Mouse (Mus musculus): ENCODE measurements around the gene Setd5. TPM values are rescaled to one million over a fixed set of nuclear protein-coding genes. Genes with fewer than 3 reads are reported as not detected.
A peak's percentile ranks its signal among the peaks of the same experiment; 100 is the strongest.

Gene Setd5
- polyA plus RNA-seq, 1 experiment from 2014 or later: 79.0 TPM

DNA sequence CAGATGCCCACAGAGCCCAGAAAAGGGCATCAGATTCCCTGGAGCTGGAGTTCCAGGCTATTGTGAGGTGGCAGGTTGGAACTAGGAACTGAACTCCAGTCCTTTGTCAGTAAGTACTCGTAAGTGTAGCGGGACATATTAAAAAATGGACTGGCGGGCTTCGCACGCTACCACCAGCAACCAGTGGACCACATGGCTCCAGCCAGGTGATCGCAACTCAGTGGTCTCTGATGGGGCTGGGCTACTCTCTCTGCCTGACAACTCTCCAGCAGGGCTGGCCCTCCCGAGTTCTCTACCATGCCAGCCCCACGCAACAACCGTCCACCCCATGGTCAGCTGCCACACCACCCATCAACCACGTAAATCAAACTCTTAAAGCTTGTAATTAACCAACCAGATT is 82.9 kb downstream of the Setd5 start:
- Histone ChIP-seq H3K9me3 (replicated peaks) (no peaks in the 10 kb centered on the region; the same call in 1 of the 2 replicates), H3K36me3 (peaks cover 67% of the 10 kb centered on the region), H3K4me1 (no peaks in the 10 kb centered on the region), H3K27me3 (ENCODE audit: low read depth, poor library complexity, severe bottlenecking) (no peaks in the 10 kb centered on the region), H3K27ac (replicated peaks) (no peak overlapping the region), H3K4me3 (no peak overlapping the region)
- no peak for DNase-seq (ENCODE audit: low spot score)
- 97% methylated on average over 10 of the region's 10 CpGs for WGBS

DNA sequence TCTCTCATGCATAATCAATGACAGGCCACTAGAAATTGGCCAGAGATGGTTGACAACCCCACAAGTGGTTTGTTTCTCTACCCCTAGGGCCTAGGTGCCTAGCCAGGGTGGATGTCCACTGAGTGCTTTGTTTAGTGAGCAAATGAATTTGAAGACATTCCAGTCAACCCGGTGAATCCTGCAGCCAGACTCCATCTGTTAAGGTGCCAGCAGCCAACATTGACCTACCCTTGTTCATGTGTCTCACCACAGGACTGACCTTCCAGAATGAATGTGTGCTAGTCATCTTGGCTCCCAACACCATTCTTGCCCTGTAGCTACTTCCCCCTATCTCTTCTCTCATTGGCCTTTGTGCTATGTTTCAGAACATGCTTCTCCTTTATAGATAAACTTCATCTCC is 84.8 kb downstream of the Setd5 start:
- H3K9me3 ChIP-seq (replicated peaks): no peaks in the 10 kb centered on the region; the same call in 1 of the 2 replicates
- H3K4me3 ChIP-seq: no peak overlapping the region
- H3K27ac ChIP-seq (replicated peaks): no peak overlapping the region
- no peaks in the 10 kb centered on the region for H3K27me3 ChIP-seq (ENCODE audit: low read depth, poor library complexity, severe bottlenecking)
- no peak for DNase-seq (ENCODE audit: low spot score)
- H3K36me3 ChIP-seq: peaks cover 49% of the 10 kb centered on the region
- WGBS: 84% methylated on average over 1 of the region's 1 CpGs
- H3K4me1 ChIP-seq: no peaks in the 10 kb centered on the region

DNA sequence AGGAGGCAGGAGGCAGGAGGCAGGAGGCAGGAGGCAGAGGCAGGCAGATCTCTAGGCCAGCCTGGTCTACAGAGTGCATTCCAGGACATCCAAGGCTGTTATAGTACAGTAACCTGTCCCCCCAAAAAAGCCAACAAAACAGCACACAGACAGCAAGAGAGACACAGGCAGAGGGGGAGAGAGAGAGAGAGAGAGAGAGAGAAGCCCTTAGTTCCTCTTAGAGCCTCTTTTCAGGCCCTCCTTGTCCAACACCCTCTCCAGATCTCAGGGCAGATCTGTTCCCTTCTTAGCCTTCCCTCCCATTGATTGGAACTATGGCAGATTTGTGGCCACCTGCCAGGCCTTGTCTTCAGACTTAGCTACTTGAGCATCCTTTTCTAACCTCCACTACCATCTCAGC is 86.3 kb downstream of the Setd5 start:
- peaks cover 35% of the 10 kb centered on the region for H3K36me3 ChIP-seq
- DNase-seq (ENCODE audit: low spot score): no peak
- H3K27me3 ChIP-seq (ENCODE audit: low read depth, poor library complexity, severe bottlenecking): no peaks in the 10 kb centered on the region
- H3K4me1 ChIP-seq: no peaks in the 10 kb centered on the region
- H3K4me3 ChIP-seq: no peak overlapping the region
- H3K27ac ChIP-seq (replicated peaks): no peak overlapping the region
- no peaks in the 10 kb centered on the region; the same call in 1 of the 2 replicates for H3K9me3 ChIP-seq (replicated peaks)

DNA sequence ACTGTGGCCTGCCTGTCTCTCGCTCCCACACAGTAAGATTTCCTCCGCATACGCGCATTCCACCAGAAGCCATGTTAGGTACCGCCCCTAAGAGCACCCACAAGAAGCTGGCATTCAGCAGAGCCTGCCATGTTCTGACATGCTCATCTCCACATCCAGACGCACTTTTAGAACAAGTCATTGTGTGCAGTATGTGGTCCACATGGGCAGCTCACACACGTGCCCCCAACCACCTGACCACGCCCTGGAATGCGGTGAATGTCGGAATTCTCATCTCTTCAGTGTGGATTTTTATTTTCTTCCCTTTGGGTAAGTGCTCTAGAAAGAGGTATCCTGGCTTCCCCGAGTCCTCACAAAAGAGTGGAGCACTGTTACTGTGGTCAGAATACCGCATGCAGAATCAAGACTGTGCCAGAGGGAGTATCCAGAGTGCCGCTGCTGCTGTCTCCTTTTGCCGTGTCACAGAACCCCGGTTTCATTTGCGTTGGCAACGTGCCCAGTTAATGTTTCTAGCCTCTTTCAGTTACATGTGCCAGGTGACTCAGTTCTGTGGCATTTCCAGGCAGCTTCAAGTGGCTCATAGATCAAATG is 89.6 kb downstream of the Setd5 start:
- WGBS: 85% methylated on average over 17 of the region's 17 CpGs
- Histone ChIP-seq H3K4me3 (no peak overlapping the region), H3K4me1 (no peaks in the 10 kb centered on the region), H3K27ac (replicated peaks) (no peak overlapping the region), H3K27me3 (ENCODE audit: low read depth, poor library complexity, severe bottlenecking) (no peaks in the 10 kb centered on the region), H3K36me3 (peaks cover 15% of the 10 kb centered on the region), H3K9me3 (replicated peaks) (no peaks in the 10 kb centered on the region; the same call in 1 of the 2 replicates)
- DNase-seq (ENCODE audit: low spot score): no peak

DNA sequence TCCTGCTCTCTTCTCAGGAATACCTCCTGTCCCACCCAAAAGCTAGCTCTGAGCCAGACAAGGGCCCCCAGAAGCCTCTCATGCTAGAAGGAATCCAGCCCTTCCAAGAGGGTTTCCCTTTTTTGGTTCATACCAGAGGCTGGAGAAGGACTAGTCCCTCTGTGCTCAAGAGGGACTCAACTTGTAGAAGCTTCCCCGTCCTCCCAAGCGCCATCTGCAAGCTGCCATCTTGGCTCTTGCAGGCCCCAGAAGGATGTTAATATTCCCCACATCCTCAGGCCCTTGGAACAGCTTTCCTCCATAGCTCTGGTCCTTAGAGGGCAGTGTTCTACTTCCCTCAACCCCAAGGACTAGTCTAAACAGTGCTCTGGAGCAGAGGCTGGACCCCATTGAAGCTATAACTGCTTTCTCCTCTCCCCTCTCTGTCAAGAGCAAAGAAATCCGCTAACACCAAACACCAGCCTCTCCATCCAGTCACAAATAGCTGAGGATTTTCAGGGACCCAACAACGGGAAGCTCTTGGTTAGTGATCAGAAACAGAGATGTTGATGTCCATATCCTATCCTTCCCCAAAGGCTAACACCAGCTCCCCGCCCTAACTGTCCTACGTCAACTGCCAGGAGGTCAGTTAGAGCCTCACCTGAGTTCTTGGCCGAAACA is 91.3 kb downstream of the Setd5 start:
- Histone ChIP-seq H3K4me3 (no peak overlapping the region), H3K4me1 (no peaks in the 10 kb centered on the region), H3K36me3 (peaks cover 7% of the 10 kb centered on the region; the same call in 1 of the 2 replicates), H3K27ac (replicated peaks) (no peak overlapping the region), H3K27me3 (ENCODE audit: low read depth, poor library complexity, severe bottlenecking) (no peaks in the 10 kb centered on the region), H3K9me3 (replicated peaks) (no peaks in the 10 kb centered on the region)
- WGBS: 89% methylated on average over 7 of the region's 7 CpGs
- DNase-seq (ENCODE audit: low spot score): no peak

DNA sequence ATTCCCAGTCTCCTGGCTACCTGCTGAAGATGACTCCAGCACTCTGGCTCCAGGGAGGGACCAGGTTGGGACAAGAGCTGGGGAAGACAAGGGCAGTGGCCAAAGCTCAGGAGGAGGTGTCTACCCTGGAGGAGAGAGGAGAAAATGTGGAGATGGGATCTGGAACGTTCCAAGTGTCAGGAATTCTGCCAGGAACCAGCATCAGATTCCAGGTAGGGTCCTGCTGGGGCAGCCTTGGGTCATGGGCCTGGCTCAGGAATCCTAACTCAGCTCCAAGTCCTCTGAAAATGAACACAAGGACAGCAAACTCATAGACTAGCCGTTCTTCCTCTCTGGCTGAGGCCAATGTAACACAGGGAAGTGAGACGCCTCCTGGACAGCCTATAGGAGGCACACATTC is 92.7 kb downstream of the Setd5 start:
- Histone ChIP-seq H3K4me1 (no peaks in the 10 kb centered on the region), H3K9me3 (replicated peaks) (no peaks in the 10 kb centered on the region), H3K36me3 (peaks cover 14% of the 10 kb centered on the region), H3K4me3 (no peak overlapping the region), H3K27me3 (ENCODE audit: low read depth, poor library complexity, severe bottlenecking) (no peaks in the 10 kb centered on the region), H3K27ac (replicated peaks) (no peak overlapping the region)
- whole genome bisulfite sequencing: 86% methylated on average over 3 of the region's 3 CpGs
- no peak for DNase-seq (ENCODE audit: low spot score)

DNA sequence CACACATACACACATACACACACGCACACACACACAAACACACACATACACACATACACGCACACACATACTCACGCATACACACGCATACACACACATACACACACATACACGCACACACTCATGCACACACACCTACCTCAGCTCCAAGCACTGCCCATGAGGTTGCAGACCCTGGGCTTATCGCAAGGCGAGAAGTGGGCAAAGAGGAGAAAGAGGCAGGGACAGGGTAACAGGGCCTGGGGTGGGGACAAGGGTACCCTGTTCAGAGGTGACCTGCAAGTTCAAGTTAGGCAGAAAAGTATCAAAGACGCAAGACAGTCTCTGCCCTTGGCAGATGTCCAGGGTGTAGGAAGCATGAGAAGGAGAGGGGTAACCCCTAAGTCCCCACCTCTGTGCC is 93.5 kb downstream of the Setd5 start:
- Histone ChIP-seq H3K36me3 (peaks cover 21% of the 10 kb centered on the region), H3K9me3 (replicated peaks) (no peaks in the 10 kb centered on the region), H3K4me1 (no peaks in the 10 kb centered on the region), H3K27ac (replicated peaks) (no peak overlapping the region), H3K4me3 (no peak overlapping the region), H3K27me3 (ENCODE audit: low read depth, poor library complexity, severe bottlenecking) (no peaks in the 10 kb centered on the region)
- 95% methylated on average over 8 of the region's 8 CpGs for WGBS
- DNase-seq (ENCODE audit: low spot score): no peak

DNA sequence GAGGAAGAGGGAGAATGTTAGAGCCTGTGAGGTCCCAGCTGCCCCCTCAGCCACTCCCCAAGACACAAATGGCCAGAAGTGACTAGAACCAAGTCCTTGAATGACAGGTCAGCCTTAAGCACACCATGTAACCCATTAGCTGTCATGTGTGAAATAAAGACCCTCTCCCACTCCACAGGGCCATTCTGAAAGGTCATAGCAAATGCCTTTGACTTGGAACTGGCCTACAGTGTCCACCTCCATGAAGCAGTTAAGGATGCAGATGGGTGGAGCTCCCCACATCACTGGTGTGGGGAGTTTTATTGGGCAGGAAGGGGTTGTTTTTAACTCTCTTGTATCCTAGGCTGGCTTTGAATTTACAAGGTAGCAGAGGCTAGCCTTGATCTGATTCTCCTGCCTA is 94.8 kb downstream of the Setd5 start:
- H3K4me3 ChIP-seq: no peak overlapping the region
- peaks cover 33% of the 10 kb centered on the region for H3K36me3 ChIP-seq
- 0 out of 2 replicates have a peak, but pooled peaks cover 4% of the 10 kb centered on the region for H3K4me1 ChIP-seq
- H3K27ac ChIP-seq (replicated peaks): no peak overlapping the region
- H3K27me3 ChIP-seq (ENCODE audit: low read depth, poor library complexity, severe bottlenecking): no peaks in the 10 kb centered on the region
- DNase-seq (ENCODE audit: low spot score): no peak
- H3K9me3 ChIP-seq (replicated peaks): no peaks in the 10 kb centered on the region; the same call in 1 of the 2 replicates

DNA sequence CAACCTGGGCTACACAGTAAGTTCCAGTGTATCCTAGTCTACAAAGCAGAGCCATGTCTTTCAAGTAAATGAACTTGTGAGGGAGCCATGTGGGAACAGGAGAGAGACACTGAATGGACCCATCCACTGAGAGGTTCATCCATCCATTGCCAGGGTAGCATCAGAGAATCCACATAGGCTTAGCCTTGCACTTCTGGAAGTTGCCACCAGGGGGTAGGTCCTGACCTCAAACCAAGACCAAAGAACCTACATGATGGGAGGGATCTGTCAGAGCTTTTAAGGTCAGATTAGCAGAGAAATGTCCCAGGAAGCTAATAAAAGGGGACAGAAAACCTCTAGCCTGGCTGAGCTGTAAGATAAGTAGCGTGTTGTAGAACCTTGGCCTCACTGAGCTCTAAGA is 95.4 kb downstream of the Setd5 start:
- 0 out of 2 replicates have a peak, but pooled peaks cover 4% of the 10 kb centered on the region for H3K4me1 ChIP-seq
- no peaks in the 10 kb centered on the region; the same call in 1 of the 2 replicates for H3K9me3 ChIP-seq (replicated peaks)
- no peak overlapping the region for H3K4me3 ChIP-seq
- H3K27me3 ChIP-seq (ENCODE audit: low read depth, poor library complexity, severe bottlenecking): no peaks in the 10 kb centered on the region
- 41% methylated on average over 1 of the region's 1 CpGs for WGBS
- H3K36me3 ChIP-seq: peaks cover 35% of the 10 kb centered on the region
- no peak overlapping the region for H3K27ac ChIP-seq (replicated peaks)
- peak; percentile 65 for DNase-seq (ENCODE audit: low spot score)

DNA sequence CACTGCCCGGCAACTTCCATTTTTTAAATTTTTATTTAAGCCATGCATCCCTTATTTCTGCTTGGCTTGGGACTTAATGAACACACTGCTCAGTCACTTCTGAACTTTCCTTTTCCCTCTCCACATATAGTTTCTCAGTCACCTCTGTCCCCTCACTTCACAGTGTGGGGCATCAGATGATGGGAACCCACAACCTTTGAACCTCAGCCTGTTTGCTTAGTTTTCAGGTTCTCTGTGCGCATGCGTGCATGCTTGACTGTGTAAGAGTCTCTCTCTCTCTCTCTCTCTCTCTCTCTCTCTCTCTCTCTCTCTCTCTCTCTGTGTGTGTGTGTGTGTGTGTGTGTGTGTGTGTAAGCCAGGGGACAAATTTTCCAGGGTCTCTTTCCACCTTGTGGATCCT is 98.3 kb downstream of the Setd5 start:
- no peak overlapping the region for H3K27ac ChIP-seq (replicated peaks)
- H3K4me3 ChIP-seq: no peak overlapping the region
- no peaks in the 10 kb centered on the region; the same call in 1 of the 2 replicates for H3K9me3 ChIP-seq (replicated peaks)
- DNase-seq (ENCODE audit: low spot score): no peak
- H3K27me3 ChIP-seq (ENCODE audit: low read depth, poor library complexity, severe bottlenecking): no peaks in the 10 kb centered on the region
- H3K4me1 ChIP-seq: peaks cover 24% of the 10 kb centered on the region
- H3K36me3 ChIP-seq: peaks cover 38% of the 10 kb centered on the region
- WGBS: 93% methylated on average over 3 of the region's 3 CpGs

DNA sequence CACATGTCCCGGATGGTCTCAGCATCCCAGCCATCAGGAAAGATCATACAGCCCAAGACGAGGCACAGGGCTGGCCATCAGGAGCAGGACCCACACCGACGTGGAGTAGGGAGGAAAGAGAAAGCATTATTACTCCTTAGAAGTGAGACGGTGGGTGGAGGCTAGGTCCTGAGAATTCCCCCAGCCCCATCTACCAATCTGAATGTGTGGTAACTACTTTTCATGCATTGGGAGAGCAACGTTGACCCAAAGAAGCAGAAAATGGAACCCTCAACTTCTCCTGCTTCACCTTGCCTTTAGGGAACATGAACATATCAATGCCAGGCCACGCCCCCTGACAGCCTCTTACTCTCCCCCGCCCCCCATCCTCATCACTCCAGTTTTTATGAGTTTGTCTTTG is 99.4 kb downstream of the Setd5 start:
- H3K36me3 ChIP-seq: peaks cover 31% of the 10 kb centered on the region
- H3K9me3 ChIP-seq (replicated peaks): no peaks in the 10 kb centered on the region; the same call in 1 of the 2 replicates
- peaks cover 24% of the 10 kb centered on the region for H3K4me1 ChIP-seq
- no peak overlapping the region for H3K4me3 ChIP-seq
- no peak for DNase-seq (ENCODE audit: low spot score)
- no peaks in the 10 kb centered on the region for H3K27me3 ChIP-seq (ENCODE audit: low read depth, poor library complexity, severe bottlenecking)
- H3K27ac ChIP-seq (replicated peaks): no peak overlapping the region
- WGBS: 87% methylated on average over 8 of the region's 8 CpGs

DNA sequence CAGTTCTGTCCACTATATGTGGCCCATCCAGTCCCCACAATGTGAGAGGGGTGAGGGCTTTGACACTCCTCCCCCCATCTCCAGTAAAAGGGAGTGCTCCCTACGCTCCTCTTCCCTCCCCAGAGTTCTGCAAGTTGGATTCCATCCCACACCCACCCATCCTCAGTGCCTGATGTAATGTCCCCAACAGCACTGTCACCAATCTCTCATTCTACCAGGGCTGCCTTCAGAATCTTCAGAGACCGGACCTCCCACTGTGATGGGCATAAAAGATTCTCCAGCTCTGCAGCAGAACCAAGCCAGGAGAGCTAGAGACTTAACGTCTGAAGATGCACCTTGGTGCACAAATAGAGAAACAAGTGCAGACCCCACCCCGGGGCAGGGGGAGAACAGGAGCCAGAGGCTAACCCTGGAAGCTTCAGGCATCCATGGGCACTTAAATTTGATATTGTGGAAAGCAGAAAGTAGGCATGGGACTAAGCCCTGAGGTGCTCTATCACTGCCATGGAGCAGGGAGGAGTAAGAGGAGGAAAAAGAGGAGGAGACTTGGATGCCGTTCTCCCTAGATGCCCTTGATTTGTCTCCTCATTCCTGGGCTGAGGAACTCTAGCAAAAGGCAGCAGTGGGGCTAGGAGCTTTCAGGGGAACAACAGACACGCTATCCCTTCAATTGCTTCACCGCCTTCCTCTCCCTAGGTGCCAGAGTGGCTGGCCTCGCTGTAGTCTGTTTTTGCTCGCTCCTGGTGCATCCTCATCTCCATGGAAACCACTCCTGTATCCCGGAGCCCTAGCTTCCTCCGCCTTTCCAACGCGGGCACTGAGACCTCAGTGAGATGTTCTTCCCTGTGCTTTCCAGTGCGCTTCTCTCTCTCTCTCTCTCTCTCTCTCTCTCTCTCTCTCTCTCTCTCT is 101.4 kb downstream of the Setd5 start:
- Histone ChIP-seq H3K4me3 (0 out of 2 replicates have a peak overlapping the region, but pooled peaks have one; percentile 9), H3K4me1 (peaks cover 24% of the 10 kb centered on the region), H3K27me3 (ENCODE audit: low read depth, poor library complexity, severe bottlenecking) (no peaks in the 10 kb centered on the region), H3K27ac (replicated peaks) (no peak overlapping the region; the same call in 1 of the 2 replicates), H3K36me3 (peaks cover 37% of the 10 kb centered on the region), H3K9me3 (replicated peaks) (no peaks in the 10 kb centered on the region; the same call in 1 of the 2 replicates)
- WGBS: 20% methylated on average over 14 of the region's 14 CpGs
- peak; percentile 38 for DNase-seq (ENCODE audit: low spot score)

Measured in midbrain, embryonic 10.5 days (tissue).